15 mouse cellular contexts compared by ENCODE assay signal in the genomic region with DNA sequence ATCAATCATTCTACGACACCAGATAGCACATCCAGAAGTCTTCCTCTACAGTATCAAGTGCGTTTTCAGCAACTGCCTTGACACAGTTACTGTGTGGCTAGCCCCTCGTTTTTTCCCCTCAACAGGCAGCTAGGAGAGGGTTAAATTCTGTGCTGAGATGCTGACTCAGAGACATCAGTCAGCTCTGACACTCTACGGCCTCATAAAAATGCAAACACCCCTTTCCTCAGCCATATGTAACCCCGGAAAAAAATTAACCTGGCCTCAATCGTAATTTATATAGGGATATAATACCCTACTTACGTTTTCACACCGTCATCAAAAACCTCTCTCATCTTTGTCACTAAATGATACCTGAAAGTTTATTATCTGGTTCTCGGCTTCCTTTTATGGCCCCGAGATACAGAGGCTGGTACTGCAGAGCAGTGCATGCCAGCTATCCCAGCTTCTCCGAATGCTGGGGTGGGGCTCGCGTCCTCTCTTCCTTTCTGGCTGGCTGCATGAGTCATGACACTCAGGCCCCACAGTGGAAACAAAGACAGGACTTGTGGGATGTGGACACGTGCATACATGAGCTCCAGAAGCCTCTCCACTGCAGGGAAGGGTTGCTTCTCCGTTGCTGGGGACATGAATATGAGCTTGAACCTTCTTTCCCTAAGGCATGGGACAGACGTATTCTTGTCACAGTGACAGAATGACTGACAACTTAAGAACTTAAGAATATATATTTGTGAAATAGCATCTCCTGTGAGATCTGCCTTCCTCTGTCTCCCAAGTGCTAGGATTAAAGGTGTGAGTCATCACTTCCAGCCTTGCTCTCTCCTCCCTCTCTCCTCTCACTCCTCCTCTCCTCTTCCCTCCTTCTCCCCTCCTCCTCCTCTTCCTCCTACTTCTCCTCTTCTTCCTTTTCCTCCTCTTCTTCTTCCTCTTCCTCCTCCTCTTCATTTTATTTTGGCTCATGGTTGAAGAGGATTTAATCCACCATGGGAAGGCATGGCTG. TPM values are rescaled to one million over a fixed set of nuclear protein-coding genes. Genes with fewer than 3 reads are reported as not detected.
DNase-seq lines count a peak whose midpoint lies in the region; ATAC-seq and TF ChIP-seq lines count a peak whose summit lies in the region.
"Had no signal": no experiment of that assay in that cellular context is flagged by ENCODE, and none has a peak within 500 bp of the region (broad histone marks: within the 10 kb centered on the region; RNA-seq: fewer than 3 reads in every experiment).

No protein-coding gene starts in this region.

- H3K9ac ChIP-seq in forebrain, embryonic 14.5 days (ENCODE audit: low read length) = no peak overlapping the region
- H3K9ac ChIP-seq: embryonic facial prominence, embryonic 12.5 days; hindbrain, embryonic 13.5 days; lung, embryonic 15.5 days; midbrain, embryonic 15.5 days had no signal

- peak; percentile 50 for DNase-seq in adrenal gland, adult 2 months
- DNase-seq in adrenal gland, postnatal 10 days = no peak
- peak; percentile 11 for DNase-seq in layer of hippocampus, adult 11-12 months (ENCODE audit: low spot score)
- DNase-seq in layer of hippocampus, adult 2 months (ENCODE audit: low spot score in 2 of 2) = no peak
- peak; percentile 90 for DNase-seq in NIH3T3 (ENCODE audit: low read depth)
- DNase-seq in forebrain, embryonic 14.5 days (ENCODE audit: low spot score) = no peak
- DNase-seq in midbrain, embryonic 10.5 days (ENCODE audit: low spot score) = no peak
- DNase-seq: cerebellum, adult 9-11 months had no signal

- H3K4me3 ChIP-seq in layer of hippocampus, adult 2 months = no peak overlapping the region
- peak overlapping the region; percentile 10 for H3K4me3 ChIP-seq in myocyte
- no peak overlapping the region for H3K4me3 ChIP-seq in forebrain, embryonic 14.5 days (ENCODE audit: low read depth, low read length)
- no peak overlapping the region for H3K4me3 ChIP-seq in midbrain, embryonic 10.5 days
- H3K4me3 ChIP-seq: embryonic facial prominence, embryonic 12.5 days; hindbrain, embryonic 13.5 days; lung, embryonic 15.5 days; midbrain, embryonic 15.5 days had no signal

- no peaks in the 10 kb centered on the region for H3K9me3 ChIP-seq in forebrain, embryonic 14.5 days (replicated peaks; ENCODE audit: control insufficient read depth, low read length)
- H3K9me3 ChIP-seq in midbrain, embryonic 10.5 days (replicated peaks) = no peaks in the 10 kb centered on the region
- H3K9me3 ChIP-seq: embryonic facial prominence, embryonic 12.5 days; hindbrain, embryonic 13.5 days; lung, embryonic 15.5 days; midbrain, embryonic 15.5 days had no signal

- no peaks in the 10 kb centered on the region for H3K27me3 ChIP-seq in myocyte (ENCODE audit: control insufficient read depth, insufficient read depth, insufficient read length)
- no peaks in the 10 kb centered on the region for H3K27me3 ChIP-seq in forebrain, embryonic 14.5 days (replicated peaks; ENCODE audit: control insufficient read depth, insufficient read depth, low read length)
- no peaks in the 10 kb centered on the region for H3K27me3 ChIP-seq in midbrain, embryonic 10.5 days (ENCODE audit: low read depth, poor library complexity, severe bottlenecking)
- H3K27me3 ChIP-seq: embryonic facial prominence, embryonic 12.5 days; hindbrain, embryonic 13.5 days; lung, embryonic 15.5 days; midbrain, embryonic 15.5 days had no signal

- no peak for TF ChIP-seq CTCF in layer of hippocampus, adult 2 months (conservative IDR thresholded peaks at IDR 0.05)

- peak; percentile 38 for TF ChIP-seq POLR2A in myocyte (IDR thresholded peaks at IDR 0.05; ENCODE audit: insufficient read length, low read depth)

- ATAC-seq in forebrain, embryonic 14.5 days = no peak
- ATAC-seq: midbrain, embryonic 15.5 days had no signal

- no peaks in the 10 kb centered on the region for H3K36me3 ChIP-seq in myocyte (ENCODE audit: control insufficient read depth, insufficient read depth)
- H3K36me3 ChIP-seq in forebrain, embryonic 14.5 days (ENCODE audit: control insufficient read depth, insufficient read depth, low read length) = no peaks in the 10 kb centered on the region
- no peaks in the 10 kb centered on the region for H3K36me3 ChIP-seq in midbrain, embryonic 10.5 days
- H3K36me3 ChIP-seq: embryonic facial prominence, embryonic 12.5 days; hindbrain, embryonic 13.5 days; lung, embryonic 15.5 days; midbrain, embryonic 15.5 days had no signal

- H3ac ChIP-seq in myocyte (ENCODE audit: control insufficient read depth, insufficient read length) = no peak overlapping the region

- no peak overlapping the region for H3K27ac ChIP-seq in layer of hippocampus, adult 2 months
- H3K27ac ChIP-seq in forebrain, embryonic 14.5 days (ENCODE audit: low read depth, low read length) = no peak overlapping the region
- no peak overlapping the region for H3K27ac ChIP-seq in midbrain, embryonic 10.5 days (replicated peaks)
- H3K27ac ChIP-seq: embryonic facial prominence, embryonic 12.5 days; hindbrain, embryonic 13.5 days; lung, embryonic 15.5 days; midbrain, embryonic 15.5 days had no signal

- 76% methylated on average over 16 of the region's 16 CpGs for WGBS in forebrain, embryonic 14.5 days
- WGBS in midbrain, embryonic 10.5 days = 80% methylated on average over 16 of the region's 16 CpGs

- H3K79me2 ChIP-seq in myocyte (ENCODE audit: control insufficient read depth, insufficient read depth) = no peaks in the 10 kb centered on the region

- peak overlapping the region; percentile 68 for H3K4me2 ChIP-seq in myocyte (ENCODE audit: low read depth)
- no peak overlapping the region for H3K4me2 ChIP-seq in forebrain, embryonic 14.5 days (ENCODE audit: low read length)
- H3K4me2 ChIP-seq: embryonic facial prominence, embryonic 12.5 days; hindbrain, embryonic 13.5 days; lung, embryonic 15.5 days; midbrain, embryonic 15.5 days had no signal

- H3K4me1 ChIP-seq in forebrain, embryonic 14.5 days (ENCODE audit: control insufficient read depth, insufficient read depth, low read length) = no peaks in the 10 kb centered on the region
- H3K4me1 ChIP-seq in midbrain, embryonic 10.5 days = no peaks in the 10 kb centered on the region
- H3K4me1 ChIP-seq: embryonic facial prominence, embryonic 12.5 days; lung, embryonic 15.5 days; midbrain, embryonic 15.5 days had no signal

TF ChIP-seq in myocyte, 11 proteins besides CTCF, POLR2A, EP300 and RAD21:
- no peak for TF ChIP-seq POLR2AphosphoS2 (IDR thresholded peaks at IDR 0.05; ENCODE audit: insufficient read length, low read depth)
- TF ChIP-seq TCF3 (IDR thresholded peaks at IDR 0.05; ENCODE audit: insufficient read length, low read depth) = no peak
- no peak for TF ChIP-seq MYOG (IDR thresholded peaks at IDR 0.05; ENCODE audit: control insufficient read depth in 1 of 3, insufficient read depth in 1 of 3, insufficient read length in 2 of 3, low read depth in 2 of 3)
- TF ChIP-seq USF1 (IDR thresholded peaks at IDR 0.05; ENCODE audit: low read depth) = peak; percentile 48
- TF ChIP-seq MAX (IDR thresholded peaks at IDR 0.05; ENCODE audit: low read depth) = peak; percentile 34

RNA-seq across cellular contexts. Expression of a gene that starts 40.6 kb away (rescaled TPM):
- total RNA-seq in adrenal gland, adult 2 months (2021) = 10 to 100 TPM in 1 of 2 experiments, 1 to 10 TPM in 1; 9.8 to 10.2 TPM
- 15.8 and 18.0 TPM in 2 replicates for polyA plus RNA-seq in adrenal gland, adult 2 months (2012; rRNA removed)
- 10 to 100 TPM; 10.4 to 15.0 TPM for total RNA-seq in adrenal gland, postnatal 10 days (2021)
- total RNA-seq in layer of hippocampus, adult 2 months (2021) = 10 to 100 TPM; 19.5 to 20.6 TPM
- polyA plus RNA-seq in myocyte (2012; fragmentation: generic; extraction: Trizol) = 20.4 TPM
- 61.7 and 65.4 TPM in 2 replicates for polyA plus RNA-seq in forebrain, embryonic 14.5 days (2014; fragmentation: Nextera tagmentation; extraction: Ambion mirVana)
- polyA plus RNA-seq in midbrain, embryonic 10.5 days (2016; fragmentation: Nextera tagmentation; extraction: Ambion mirVana) = 72.3 and 73.5 TPM in 2 replicates

RNA-seq across cellular contexts. Expression of a gene that starts 40.9 kb away (rescaled TPM):
- 10 to 100 TPM; 29.3 to 39.5 TPM for total RNA-seq in adrenal gland, adult 2 months (2021)
- polyA plus RNA-seq in adrenal gland, adult 2 months (2012; rRNA removed) = 10.2 and 12.8 TPM in 2 replicates
- total RNA-seq in adrenal gland, postnatal 10 days (2021) = 10 to 100 TPM; 28.8 to 32.8 TPM
- total RNA-seq in layer of hippocampus, adult 2 months (2021) = 10 to 100 TPM; 49.0 to 54.7 TPM
- 50.0 TPM for polyA plus RNA-seq in myocyte (2012; fragmentation: generic; extraction: Trizol)
- polyA plus RNA-seq in forebrain, embryonic 14.5 days (2014; fragmentation: Nextera tagmentation; extraction: Ambion mirVana) = 78.1 and 86.3 TPM in 2 replicates
- 78.3 and 78.9 TPM in 2 replicates for polyA plus RNA-seq in midbrain, embryonic 10.5 days (2016; fragmentation: Nextera tagmentation; extraction: Ambion mirVana)

RNA-seq across cellular contexts. Expression of a gene that starts 47.1 kb away (rescaled TPM):
- total RNA-seq in adrenal gland, adult 2 months (2021) = under 1 TPM in 1 of 2 experiments, not detected in 1; 0.55 TPM
- polyA plus RNA-seq in adrenal gland, adult 2 months (2012; rRNA removed) = 0.44 and 0.45 TPM in 2 replicates
- under 1 TPM in 1 of 2 experiments, not detected in 1; 0.48 TPM for total RNA-seq in adrenal gland, postnatal 10 days (2021)
- total RNA-seq in layer of hippocampus, adult 2 months (2021) = 1 to 10 TPM; 6.4 to 8.3 TPM
- 0.14 TPM for polyA plus RNA-seq in myocyte (2012; fragmentation: generic; extraction: Trizol)
- 2.3 and 3.1 TPM in 2 replicates for polyA plus RNA-seq in forebrain, embryonic 14.5 days (2014; fragmentation: Nextera tagmentation; extraction: Ambion mirVana)
- 0.94 and 1.9 TPM in 2 replicates for polyA plus RNA-seq in midbrain, embryonic 10.5 days (2016; fragmentation: Nextera tagmentation; extraction: Ambion mirVana)
- total RNA-seq: granulocyte monocyte progenitor cell, adult 5-6 weeks; MEL had no signal

Comparison
In these comparisons a context has a peak if more than half of its experiments do, and no peak if none do; other contexts are left out.
1. DNase-seq: peak in adrenal gland, adult 2 months (single experiment), layer of hippocampus, adult 11-12 months (single experiment) and NIH3T3 (single experiment); none in adrenal gland, postnatal 10 days (single experiment), layer of hippocampus, adult 2 months (0 of 2), forebrain, embryonic 14.5 days (single experiment) and midbrain, embryonic 10.5 days (single experiment).